Mouse (Mus musculus) forebrain, postnatal 0 days (tissue): ENCODE measurements at regions not wholly inside any gene's neighbourhood (a gene's known extent, or its start where the extent isn't known, plus 50 kb on each side); places are given as distances from the start of the nearest gene placed in this dataset.
"Not testable (repeated sequence)": the region's sequence is repeated elsewhere in the genome, so short reads cannot be mapped to it uniquely, and the experiment has no call there.

ENCODE experiments used
- ATAC-seq: fragments of 200-750 bp; cut with Nextera tagmentation; 2 replicates; pipeline ENCODE4 v1.8.0; 2017; ENCODE audit warnings: mild to moderate bottlenecking, moderate library complexity
- DNase-seq: peaks from one replicate; pipeline ENCODE4 v3.0.0-alpha.2; 2015
- H3K27ac ChIP-seq: fragments of 300-500 bp; sonication (generic); 2 replicates; pipeline ENCODE4 v1.5.1; 2014; ENCODE audit warnings: low read depth, mild to moderate bottlenecking, antibody characterized with exemption, low read length, moderate library complexity, mixed read lengths
- H3K27me3 ChIP-seq: fragments of 300-500 bp; sonication (generic); 2 replicates; pipeline ENCODE4 v1.6.1; 2014; ENCODE audit warnings: mild to moderate bottlenecking, low read length, mixed read lengths; ENCODE audit not compliant: insufficient read depth
- H3K36me3 ChIP-seq: fragments of 300-500 bp; sonication (generic); 2 replicates; pipeline ENCODE4 v1.6.1; 2014; ENCODE audit warnings: mild to moderate bottlenecking, moderate library complexity; ENCODE audit not compliant: insufficient read depth
- H3K4me1 ChIP-seq: fragments of 300-500 bp; sonication (generic); 2 replicates; pipeline ENCODE4 v1.6.1; 2014; ENCODE audit warnings: antibody characterized with exemption; ENCODE audit not compliant: insufficient read depth
- H3K4me2 ChIP-seq: fragments of 300-500 bp; sonication (generic); 2 replicates; pipeline ENCODE4 v1.6.1; 2014; ENCODE audit warnings: low read depth, mild to moderate bottlenecking, moderate library complexity
- H3K4me3 ChIP-seq: fragments of 300-500 bp; sonication (generic); 2 replicates; pipeline ENCODE4 v1.5.1; 2014; ENCODE audit warnings: low read depth, low read length, mixed read lengths
- H3K9ac ChIP-seq: fragments of 300-500 bp; sonication (generic); 2 replicates; pipeline ENCODE4 v1.6.1; 2014; ENCODE audit warnings: mild to moderate bottlenecking
- H3K9me3 ChIP-seq: fragments of 300-500 bp; sonication (generic); 2 replicates; pipeline ENCODE4 v1.6.1; 2016; ENCODE audit warnings: low read length
- CTCF ChIP-seq: sonication (generic); IDR thresholded peaks from 2 replicates; pipeline ENCODE4 v1.5.1; 2016; ENCODE audit warnings: antibody characterized with exemption, control low read depth, low read depth
- WGBS: fragments of 180-500 bp; shearing (Covaris S2); extraction: QIAGEN DNeasy Blood & Tissue Kit; methylation state at CpG from one replicate; pipeline ENCODE4 v1.1.7; 2014; 5-methylcytosine and 5-hydroxymethylcytosine counted together

DNA sequence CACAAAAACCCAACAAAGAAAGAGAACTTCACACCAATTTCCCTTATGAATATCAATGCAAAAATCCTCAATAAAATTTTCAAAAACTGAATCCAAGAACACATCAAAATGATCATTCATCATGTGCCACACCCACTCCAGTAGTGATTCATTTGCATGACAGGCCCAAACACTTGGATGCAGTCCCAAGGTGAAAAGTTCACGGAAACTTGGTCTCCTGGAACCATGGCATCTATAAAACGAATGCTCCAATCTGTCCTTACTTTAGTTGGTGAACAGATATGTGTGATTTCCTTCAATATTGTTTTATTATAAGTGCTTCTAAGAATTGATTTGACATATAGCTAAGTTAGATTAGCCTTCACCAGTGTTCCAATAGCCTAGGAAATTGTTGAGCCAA, 343.3 kb downstream of the Gm8797 start:
- no peaks in the 10 kb centered on the region for H3K9me3 ChIP-seq
- H3K4me2 ChIP-seq: no peak overlapping the region
- no peak for DNase-seq
- WGBS: 88% methylated on average over 2 of the region's 2 CpGs
- no peak overlapping the region for H3K27ac ChIP-seq
- TF ChIP-seq CTCF: no peak
- H3K4me3 ChIP-seq: no peak overlapping the region
- no peaks in the 10 kb centered on the region for H3K4me1 ChIP-seq
- H3K27me3 ChIP-seq: no peaks in the 10 kb centered on the region
- ATAC-seq: no peak
- no peak overlapping the region for H3K9ac ChIP-seq
- H3K36me3 ChIP-seq: no peaks in the 10 kb centered on the region

DNA sequence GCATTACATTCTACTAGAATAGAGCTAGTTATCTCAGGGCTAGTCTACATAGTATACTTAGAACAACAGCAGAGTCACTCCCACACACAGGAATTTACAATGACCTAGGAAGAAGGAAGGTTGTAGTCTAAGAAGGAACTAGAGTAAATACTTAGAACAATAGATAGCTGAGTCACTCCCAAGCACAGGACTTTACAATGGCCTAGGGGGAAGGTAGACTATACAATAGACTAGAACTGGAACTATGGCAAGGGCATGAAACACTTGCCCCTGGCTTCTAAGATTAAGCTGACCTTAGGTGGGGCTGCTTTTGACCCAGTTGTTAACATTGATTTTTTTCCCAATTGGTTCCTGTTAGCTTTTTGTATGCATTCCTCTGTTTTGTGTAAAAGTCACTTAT, 343.8 kb downstream of the Gm8797 start:
- H3K27me3 ChIP-seq, H3K27ac ChIP-seq, ATAC-seq, H3K4me2 ChIP-seq, H3K4me1 ChIP-seq, H3K9ac ChIP-seq, DNase-seq, H3K36me3 ChIP-seq, H3K4me3 ChIP-seq, H3K9me3 ChIP-seq: not testable (repeated sequence)

DNA sequence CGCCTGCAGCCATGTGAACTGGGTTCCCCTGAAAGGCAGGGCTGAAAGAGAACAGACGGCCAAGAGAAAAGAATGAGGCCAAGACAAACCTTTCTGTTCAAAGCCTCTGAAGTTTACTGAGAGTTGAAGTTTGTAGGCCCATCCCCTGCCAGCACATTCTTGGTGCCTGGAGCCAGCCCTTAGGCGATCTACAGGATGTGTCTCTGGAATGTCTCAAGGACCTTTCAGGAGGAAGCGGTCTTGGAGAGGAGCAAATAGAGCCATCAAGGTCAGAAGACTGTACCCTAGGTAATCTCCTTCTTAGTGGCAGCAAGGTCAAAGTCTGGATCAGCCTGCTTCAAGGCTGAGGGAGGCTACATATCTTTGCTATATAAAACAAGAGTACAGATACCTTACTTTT, 350.3 kb downstream of the Gm8797 start:
- WGBS: 67% methylated on average over 4 of the region's 4 CpGs
- no peak for ATAC-seq
- H3K9me3 ChIP-seq: no peaks in the 10 kb centered on the region
- no peak overlapping the region for H3K27ac ChIP-seq
- H3K9ac ChIP-seq: no peak overlapping the region
- no peaks in the 10 kb centered on the region for H3K27me3 ChIP-seq
- no peak overlapping the region for H3K4me2 ChIP-seq
- no peak for TF ChIP-seq CTCF
- H3K4me1 ChIP-seq: no peaks in the 10 kb centered on the region
- no peak for DNase-seq
- no peak overlapping the region for H3K4me3 ChIP-seq
- H3K36me3 ChIP-seq: no peaks in the 10 kb centered on the region

DNA sequence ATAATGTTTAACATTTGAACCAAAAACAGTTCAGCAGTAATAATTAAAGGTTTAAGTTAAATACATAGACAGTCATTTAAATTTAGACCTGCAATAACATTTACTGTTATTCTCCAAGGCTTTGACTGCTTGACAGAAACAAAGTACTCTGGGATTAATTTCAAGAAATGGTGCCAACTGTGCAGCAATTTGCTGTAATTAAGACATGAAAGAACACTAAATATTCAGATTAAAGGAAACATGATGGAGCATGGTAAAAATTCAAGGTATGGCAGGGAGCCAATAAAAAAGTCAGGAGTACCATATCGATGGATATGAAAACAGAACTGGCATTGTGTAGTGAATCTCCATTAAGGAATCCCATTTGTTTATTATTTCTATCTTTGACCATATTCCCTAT, 352.3 kb downstream of the Gm8797 start:
- no peak overlapping the region for H3K9ac ChIP-seq
- H3K27me3 ChIP-seq: no peaks in the 10 kb centered on the region
- H3K9me3 ChIP-seq: no peaks in the 10 kb centered on the region
- TF ChIP-seq CTCF: no peak
- WGBS: 31% methylated on average over 1 of the region's 1 CpGs
- H3K4me2 ChIP-seq: no peak overlapping the region
- no peak overlapping the region for H3K27ac ChIP-seq
- ATAC-seq (no peak), DNase-seq (no peak)
- no peaks in the 10 kb centered on the region for H3K4me1 ChIP-seq
- H3K36me3 ChIP-seq: no peaks in the 10 kb centered on the region
- H3K4me3 ChIP-seq: no peak overlapping the region

DNA sequence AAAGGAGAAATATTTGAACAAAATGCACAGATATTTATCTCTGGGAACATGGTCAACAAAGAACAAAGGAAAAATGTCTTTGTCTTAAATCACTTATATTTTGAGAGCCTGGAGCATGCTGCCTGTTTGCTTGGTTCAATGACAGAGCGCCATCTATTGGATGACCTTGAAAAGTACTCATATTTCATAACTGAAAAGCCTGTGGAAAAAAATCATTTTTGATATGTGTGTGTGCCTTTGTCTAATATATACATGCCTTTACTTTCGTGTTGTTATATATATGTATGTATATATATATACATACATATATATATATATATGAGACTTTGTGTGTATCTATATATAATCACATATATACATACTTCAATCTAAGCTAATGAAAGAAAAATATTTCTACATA, 356.1 kb downstream of the Gm8797 start:
- peak; percentile 80; the same call in 1 of the 2 replicates for ATAC-seq
- H3K27me3 ChIP-seq: no peaks in the 10 kb centered on the region
- H3K9ac ChIP-seq: no peak overlapping the region
- peak; percentile 71 for TF ChIP-seq CTCF
- no peak overlapping the region for H3K4me2 ChIP-seq
- no peaks in the 10 kb centered on the region for H3K36me3 ChIP-seq
- H3K4me3 ChIP-seq: no peak overlapping the region
- no peak overlapping the region for H3K27ac ChIP-seq
- peak; percentile 71 for DNase-seq
- H3K4me1 ChIP-seq: no peaks in the 10 kb centered on the region
- H3K9me3 ChIP-seq: no peaks in the 10 kb centered on the region
- 10% methylated on average over 2 of the region's 2 CpGs for WGBS

DNA sequence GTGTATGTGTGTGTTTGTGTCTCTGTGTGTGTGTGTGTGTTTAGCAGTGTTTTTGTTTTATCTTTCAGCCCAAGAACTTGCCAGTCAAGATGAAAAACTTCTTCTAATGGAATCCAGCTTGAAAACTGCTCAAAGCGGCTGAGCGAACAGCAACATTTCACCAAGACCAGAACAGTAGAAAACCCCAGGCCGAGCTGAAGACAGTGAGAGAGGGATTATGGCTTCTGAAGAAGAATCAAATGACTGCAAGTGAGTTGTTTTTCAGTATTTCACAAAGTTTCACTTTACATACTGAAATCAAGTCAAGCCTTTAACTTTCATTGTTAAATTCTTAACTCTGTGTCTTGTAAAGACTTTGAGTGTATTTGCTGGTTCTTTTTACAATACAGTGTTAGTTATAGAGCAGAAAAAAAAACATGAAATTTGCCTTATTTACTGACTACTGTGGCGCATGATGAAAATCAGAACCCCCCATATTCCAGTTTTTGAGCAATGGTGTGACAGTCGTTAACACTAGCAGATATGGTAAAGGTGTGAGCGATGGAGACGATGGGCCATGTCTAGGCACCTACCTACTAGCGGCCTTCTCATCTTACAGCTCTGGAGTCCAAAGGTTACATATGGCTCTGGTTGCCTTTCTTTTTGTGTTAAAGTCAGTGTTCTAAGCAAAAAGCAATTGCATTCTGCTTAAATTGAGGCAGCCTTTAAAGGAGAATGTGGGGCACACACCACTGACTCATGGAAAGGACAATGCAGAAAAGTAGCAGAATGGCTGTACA, 357.0 kb downstream of the Gm8797 start:
- no peak for TF ChIP-seq CTCF
- H3K9ac ChIP-seq: no peak overlapping the region
- H3K9me3 ChIP-seq: no peaks in the 10 kb centered on the region
- 82% methylated on average over 8 of the region's 8 CpGs for WGBS
- DNase-seq: no peak
- H3K4me1 ChIP-seq: no peaks in the 10 kb centered on the region
- no peak overlapping the region for H3K4me2 ChIP-seq
- H3K27me3 ChIP-seq: no peaks in the 10 kb centered on the region
- no peak for ATAC-seq
- H3K27ac ChIP-seq: no peak overlapping the region
- no peaks in the 10 kb centered on the region for H3K36me3 ChIP-seq
- H3K4me3 ChIP-seq: no peak overlapping the region

DNA sequence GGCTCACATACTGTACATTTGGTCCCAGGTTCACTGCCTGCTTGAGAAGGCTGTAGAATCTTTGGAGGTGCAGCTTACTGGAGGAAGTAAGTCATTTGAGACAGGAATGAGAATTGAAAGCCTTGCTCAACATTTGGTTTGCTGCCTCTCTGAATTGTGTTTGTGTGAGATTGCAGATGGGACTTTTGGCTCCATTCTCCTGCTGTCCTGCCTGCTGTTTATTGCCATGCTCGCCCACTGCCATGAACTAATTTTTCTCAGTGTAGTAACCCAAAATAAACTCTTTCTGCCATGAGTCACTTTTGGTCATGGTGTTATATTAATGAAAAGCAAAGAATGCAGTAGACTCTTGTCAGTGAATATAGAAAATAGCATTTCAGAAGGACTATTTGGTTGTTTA, 368.1 kb downstream of the Gm8797 start:
- ATAC-seq (no peak), DNase-seq (no peak)
- H3K9me3 ChIP-seq: no peaks in the 10 kb centered on the region
- TF ChIP-seq CTCF: no peak
- no peaks in the 10 kb centered on the region for H3K27me3 ChIP-seq
- H3K4me2 ChIP-seq: no peak overlapping the region
- no peak overlapping the region for H3K9ac ChIP-seq
- 60% methylated on average over 1 of the region's 1 CpGs for WGBS
- H3K36me3 ChIP-seq: no peaks in the 10 kb centered on the region
- no peaks in the 10 kb centered on the region for H3K4me1 ChIP-seq
- no peak overlapping the region for H3K27ac ChIP-seq
- H3K4me3 ChIP-seq: no peak overlapping the region

DNA sequence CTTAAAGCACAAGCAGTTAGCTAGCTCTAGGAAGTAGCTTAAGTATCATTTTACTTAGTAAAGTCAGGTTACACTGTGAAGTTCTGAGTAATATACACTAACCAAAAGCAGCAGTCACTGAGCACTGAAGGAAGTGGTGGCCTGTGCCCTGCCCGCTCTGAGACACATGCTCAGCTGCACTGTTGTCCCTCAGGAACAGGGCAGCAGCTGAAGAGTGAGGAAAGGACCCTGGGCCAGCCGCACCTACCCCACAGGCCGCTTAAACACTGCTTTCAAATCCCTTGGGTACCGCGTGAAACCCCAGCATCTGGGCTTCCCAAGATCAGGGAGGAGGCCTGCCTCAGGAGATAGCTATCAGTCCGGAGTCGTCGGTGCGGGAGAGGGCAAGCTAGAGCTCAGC, 385.1 kb downstream of the Gm8797 start:
- not testable (repeated sequence) for H3K4me3 ChIP-seq, H3K9ac ChIP-seq, DNase-seq, H3K27ac ChIP-seq, H3K27me3 ChIP-seq, H3K9me3 ChIP-seq, H3K4me1 ChIP-seq, ATAC-seq, H3K4me2 ChIP-seq, H3K36me3 ChIP-seq
- 85% methylated on average over 9 of the region's 9 CpGs for WGBS
